Mouse (Mus musculus) heart, embryonic 13.5 days (tissue): ENCODE data around the gene Chd5. TPM values are rescaled to one million over a fixed set of nuclear protein-coding genes. Genes with fewer than 3 reads are reported as not detected.

Source experiments
- ATAC-seq: fragments of 200-750 bp; cut with Nextera tagmentation; 2 replicates; pipeline ENCODE4 v1.8.0; 2017; ENCODE audit warnings: moderate TSS enrichment; ENCODE audit not compliant: insufficient number of reproducible peaks, low FRiP score, low TSS enrichment; ENCODE audit errors: extremely low read depth
- H3K27ac ChIP-seq: fragments of 300-500 bp; sonication (generic); replicated peaks from 2 replicates; pipeline ENCODE4 v1.5.1; 2015; ENCODE audit warnings: moderate library complexity, mild to moderate bottlenecking, inconsistent platforms
- H3K27me3 ChIP-seq: fragments of 300-500 bp; sonication (generic); replicated peaks from 2 replicates; pipeline ENCODE4 v1.6.1; 2015; ENCODE audit warnings: mild to moderate bottlenecking, inconsistent platforms
- H3K36me3 ChIP-seq: fragments of 300-500 bp; sonication (generic); 2 replicates; pipeline ENCODE4 v1.6.1; 2015; ENCODE audit warnings: mild to moderate bottlenecking, inconsistent platforms
- H3K4me1 ChIP-seq: fragments of 300-500 bp; sonication (generic); 2 replicates; pipeline ENCODE4 v1.6.1; 2015; ENCODE audit warnings: inconsistent platforms
- H3K4me2 ChIP-seq: fragments of 300-500 bp; sonication (generic); 2 replicates; pipeline ENCODE4 v1.6.1; 2015; ENCODE audit warnings: inconsistent platforms, mild to moderate bottlenecking, moderate library complexity
- H3K4me3 ChIP-seq: fragments of 300-500 bp; sonication (generic); 2 replicates; pipeline ENCODE4 v1.5.1; 2015; ENCODE audit warnings: moderate library complexity, mild to moderate bottlenecking, inconsistent platforms
- H3K9ac ChIP-seq: fragments of 300-500 bp; sonication (generic); 2 replicates; pipeline ENCODE4 v1.6.1; 2015; ENCODE audit warnings: inconsistent platforms, mild to moderate bottlenecking, moderate library complexity
- H3K9me3 ChIP-seq: fragments of 300-500 bp; sonication (generic); 2 replicates; pipeline ENCODE4 v1.6.1; 2016; ENCODE audit warnings: inconsistent platforms
- WGBS: fragments of 180-500 bp; shearing (Covaris S2); methylation state at CpG from one replicate; pipeline ENCODE4 v1.1.7; 2015; ENCODE audit warnings: mixed read lengths; 5-methylcytosine and 5-hydroxymethylcytosine counted together
- polyA plus RNA-seq: library from polyadenylated mRNA; unstranded; fragments of >200 nt; fragmentation: Nextera tagmentation; extraction: Ambion mirVana; gene quantifications from 2 replicates; pipeline ENCODE4 v1.2.1, GENCODE M21; 2015

Chd5 gene
- polyA plus RNA-seq = 0.09 and 0.29 TPM in 2 replicates

- peak within 1 kb of the TSS; percentile 62 for H3K4me3 ChIP-seq
- H3K9ac ChIP-seq = peak within 1 kb of the TSS; percentile 77
- peaks cover 79% of the 10 kb centered on the region for H3K27me3 ChIP-seq
- peaks cover 23% of the 10 kb centered on the region for H3K36me3 ChIP-seq
- H3K27ac ChIP-seq = no peak within 1 kb of the TSS
- ATAC-seq = no peak
- 1% methylated on average over 97 of the region's 120 CpGs for WGBS
- peaks cover 16% of the 10 kb centered on the region for H3K4me1 ChIP-seq
- peak within 1 kb of the TSS; percentile 97 for H3K4me2 ChIP-seq
- H3K9me3 ChIP-seq = no peaks in the 10 kb centered on the region
Observed at GRCm38 (mm10) chr4:152338419-152339292, at the start of gene Chd5. Gene Chd5, plus strand, starts transcription at chr4:152338651.

GRCm38 (mm10) chr4:152290385-152290784 lies 48.1 kb upstream of the Chd5 start:
- Histone ChIP-seq H3K27ac (no peak overlapping the region), H3K36me3 (no peaks in the 10 kb centered on the region), H3K4me2 (peak overlapping the region; percentile 56), H3K9me3 (no peaks in the 10 kb centered on the region; the same call in 1 of the 2 replicates), H3K4me1 (peaks cover 24% of the 10 kb centered on the region), H3K9ac (no peak overlapping the region), H3K4me3 (peak overlapping the region; percentile 29), H3K27me3 (peaks cover 82% of the 10 kb centered on the region)
- ATAC-seq = no peak; the same call in 1 of the 2 replicates
- under 1% methylated on average over 39 of the region's 39 CpGs for WGBS

DNA sequence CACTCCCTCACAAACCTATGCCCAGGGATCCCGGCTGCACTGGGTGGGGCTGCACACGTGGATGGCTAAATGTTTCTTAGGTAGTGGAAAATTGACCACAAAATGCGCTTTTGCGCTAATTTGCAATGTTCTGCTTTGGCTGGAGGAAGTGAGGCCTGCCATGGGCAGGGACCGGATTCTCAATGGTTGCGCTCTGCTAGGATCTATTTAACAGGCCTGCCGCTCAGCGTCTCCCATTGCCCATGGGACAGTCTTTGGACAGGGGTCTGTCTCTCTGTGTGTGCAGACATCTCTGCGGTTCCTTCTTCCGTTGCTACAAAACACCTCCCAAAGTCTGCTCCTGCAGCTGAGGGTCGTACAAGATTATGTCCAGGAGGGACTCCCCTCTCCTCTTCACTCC lies 47.5 kb upstream of the Chd5 start:
- Histone ChIP-seq H3K4me3 (no peak overlapping the region), H3K27ac (no peak overlapping the region), H3K4me1 (peaks cover 29% of the 10 kb centered on the region), H3K27me3 (peaks cover 76% of the 10 kb centered on the region), H3K9ac (no peak overlapping the region), H3K36me3 (no peaks in the 10 kb centered on the region), H3K9me3 (no peaks in the 10 kb centered on the region; the same call in 1 of the 2 replicates), H3K4me2 (no peak overlapping the region)
- no peak for ATAC-seq
- 17% methylated on average over 11 of the region's 11 CpGs for WGBS

DNA sequence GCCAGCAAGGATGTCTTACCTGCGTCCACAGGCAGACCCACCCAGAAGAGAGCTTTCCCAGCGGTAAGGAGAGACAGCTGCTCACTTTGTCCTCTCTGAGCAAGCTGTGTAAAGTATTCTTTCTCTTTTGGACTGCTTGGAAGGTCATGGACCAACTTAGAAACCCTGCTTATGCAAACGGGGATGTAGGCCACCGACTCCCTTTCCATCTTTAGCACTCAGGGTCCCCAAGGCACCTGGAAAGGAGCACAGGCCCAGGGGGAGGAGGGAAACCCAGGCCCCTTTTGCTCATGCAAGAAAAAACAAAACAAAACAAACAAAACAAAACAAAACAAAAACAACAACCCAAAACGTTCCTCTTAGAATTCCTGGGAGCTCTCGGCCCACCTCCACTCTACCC lies 46.9 kb upstream of the Chd5 start, which contains the start of gene Hes3:
Gene Hes3 (minus strand): TSS at position 101 of the 400 bp plus-strand sequence.
- Histone ChIP-seq H3K4me1 (peaks cover 27% of the 10 kb centered on the region), H3K4me3 (peak within 1 kb of the TSS; percentile 29), H3K27ac (no peak within 1 kb of the TSS), H3K9ac (no peak within 1 kb of the TSS), H3K36me3 (no peaks in the 10 kb centered on the region), H3K27me3 (peaks cover 70% of the 10 kb centered on the region), H3K9me3 (no peaks in the 10 kb centered on the region; the same call in 1 of the 2 replicates), H3K4me2 (peak within 1 kb of the TSS; percentile 56)
- no peak for ATAC-seq
- WGBS = 30% methylated on average over 6 of the region's 6 CpGs

DNA sequence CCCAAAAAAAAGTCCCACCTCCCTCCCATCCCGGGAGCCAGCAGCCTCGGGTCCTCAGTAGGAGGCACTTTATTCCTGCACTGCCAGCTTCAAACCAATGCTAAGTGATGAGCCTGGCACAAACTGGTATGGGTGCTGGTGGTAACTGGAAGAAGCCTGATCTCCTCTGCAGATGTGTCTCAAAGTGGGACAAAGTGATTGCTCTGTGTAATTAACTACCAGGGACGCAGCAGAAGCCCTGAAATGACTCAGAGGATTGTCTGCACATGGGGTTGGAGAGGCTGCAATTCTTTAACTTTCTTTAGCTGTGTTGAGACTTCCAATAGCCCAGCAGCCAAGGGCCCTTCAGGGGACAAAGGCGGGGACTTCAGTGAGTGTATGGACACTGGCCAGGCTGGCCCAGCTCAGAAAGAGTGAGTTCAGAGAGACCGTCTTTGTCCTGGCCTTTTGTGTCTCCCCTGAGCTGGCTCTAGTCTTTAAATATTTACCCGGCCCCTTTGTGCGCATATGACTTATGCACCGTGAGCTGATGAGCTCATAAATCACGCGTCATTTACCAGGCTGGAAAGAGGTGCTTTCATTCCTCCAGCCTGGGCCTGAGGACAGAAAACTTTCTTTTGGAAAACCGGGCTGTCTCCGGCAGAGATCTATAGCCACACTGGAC lies 46.2 kb upstream of the Chd5 start:
- H3K4me2 ChIP-seq = no peak overlapping the region
- no peak for ATAC-seq
- H3K9ac ChIP-seq = no peak overlapping the region
- peaks cover 23% of the 10 kb centered on the region for H3K4me1 ChIP-seq
- WGBS = 39% methylated on average over 12 of the region's 12 CpGs
- no peak overlapping the region for H3K27ac ChIP-seq
- H3K4me3 ChIP-seq = no peak overlapping the region
- H3K9me3 ChIP-seq = no peaks in the 10 kb centered on the region; the same call in 1 of the 2 replicates
- no peaks in the 10 kb centered on the region for H3K36me3 ChIP-seq
- peaks cover 63% of the 10 kb centered on the region for H3K27me3 ChIP-seq

- Histone ChIP-seq H3K27ac (peak overlapping the region; percentile 82; the same call in 1 of the 2 replicates), H3K27me3 (peaks cover 47% of the 10 kb centered on the region), H3K4me3 (no peak overlapping the region), H3K9ac (no peak overlapping the region), H3K9me3 (no peaks in the 10 kb centered on the region), H3K4me2 (no peak overlapping the region), H3K4me1 (peaks cover 37% of the 10 kb centered on the region), H3K36me3 (peaks cover 1% of the 10 kb centered on the region; the same call in 1 of the 2 replicates)
- no peak for ATAC-seq
- WGBS = 47% methylated on average over 10 of the region's 10 CpGs
Observed at GRCm38 (mm10) chr4:152294188-152294929, 44.1 kb upstream of the Chd5 start.

DNA sequence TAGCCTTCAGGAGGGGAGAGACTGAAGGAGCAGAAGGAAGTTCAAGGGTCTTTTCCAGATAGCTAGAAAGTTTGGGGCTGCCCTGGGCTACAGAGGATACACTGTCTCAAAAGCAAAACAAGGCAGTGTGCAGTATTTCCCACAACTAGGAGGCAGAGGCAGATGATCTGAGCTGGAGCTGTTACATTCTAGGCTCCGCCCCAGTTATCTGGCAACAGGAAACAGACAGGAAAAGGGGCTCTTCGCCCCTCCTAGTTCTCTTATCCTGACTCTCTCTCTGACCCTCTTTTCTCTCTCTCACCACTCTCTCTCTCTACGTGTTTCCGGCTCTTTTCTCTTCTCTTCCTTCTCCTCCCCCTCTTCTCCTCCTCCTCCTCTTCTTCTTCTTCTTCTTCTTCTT lies 42.5 kb upstream of the Chd5 start:
- 32% methylated on average over 4 of the region's 4 CpGs for WGBS
- H3K4me3 ChIP-seq = no peak overlapping the region
- peak overlapping the region; percentile 82 for H3K27ac ChIP-seq
- no peaks in the 10 kb centered on the region for H3K9me3 ChIP-seq
- H3K4me2 ChIP-seq = peak overlapping the region; percentile 93
- H3K36me3 ChIP-seq = peaks cover 17% of the 10 kb centered on the region
- no peak for ATAC-seq
- H3K27me3 ChIP-seq = peaks cover 32% of the 10 kb centered on the region
- peaks cover 32% of the 10 kb centered on the region for H3K4me1 ChIP-seq
- H3K9ac ChIP-seq = peak overlapping the region; percentile 2; the same call in 1 of the 2 replicates

GRCm38 (mm10) chr4:152296371-152296770 lies 42.1 kb upstream of the Chd5 start:
- no peak for ATAC-seq
- Histone ChIP-seq H3K9me3 (no peaks in the 10 kb centered on the region), H3K36me3 (peaks cover 21% of the 10 kb centered on the region), H3K27ac (peak overlapping the region; percentile 82), H3K27me3 (peaks cover 28% of the 10 kb centered on the region), H3K4me2 (peak overlapping the region; percentile 93), H3K4me1 (peaks cover 32% of the 10 kb centered on the region), H3K4me3 (peak overlapping the region; percentile 80), H3K9ac (peak overlapping the region; percentile 80)
- WGBS = 12% methylated on average over 8 of the region's 8 CpGs

DNA sequence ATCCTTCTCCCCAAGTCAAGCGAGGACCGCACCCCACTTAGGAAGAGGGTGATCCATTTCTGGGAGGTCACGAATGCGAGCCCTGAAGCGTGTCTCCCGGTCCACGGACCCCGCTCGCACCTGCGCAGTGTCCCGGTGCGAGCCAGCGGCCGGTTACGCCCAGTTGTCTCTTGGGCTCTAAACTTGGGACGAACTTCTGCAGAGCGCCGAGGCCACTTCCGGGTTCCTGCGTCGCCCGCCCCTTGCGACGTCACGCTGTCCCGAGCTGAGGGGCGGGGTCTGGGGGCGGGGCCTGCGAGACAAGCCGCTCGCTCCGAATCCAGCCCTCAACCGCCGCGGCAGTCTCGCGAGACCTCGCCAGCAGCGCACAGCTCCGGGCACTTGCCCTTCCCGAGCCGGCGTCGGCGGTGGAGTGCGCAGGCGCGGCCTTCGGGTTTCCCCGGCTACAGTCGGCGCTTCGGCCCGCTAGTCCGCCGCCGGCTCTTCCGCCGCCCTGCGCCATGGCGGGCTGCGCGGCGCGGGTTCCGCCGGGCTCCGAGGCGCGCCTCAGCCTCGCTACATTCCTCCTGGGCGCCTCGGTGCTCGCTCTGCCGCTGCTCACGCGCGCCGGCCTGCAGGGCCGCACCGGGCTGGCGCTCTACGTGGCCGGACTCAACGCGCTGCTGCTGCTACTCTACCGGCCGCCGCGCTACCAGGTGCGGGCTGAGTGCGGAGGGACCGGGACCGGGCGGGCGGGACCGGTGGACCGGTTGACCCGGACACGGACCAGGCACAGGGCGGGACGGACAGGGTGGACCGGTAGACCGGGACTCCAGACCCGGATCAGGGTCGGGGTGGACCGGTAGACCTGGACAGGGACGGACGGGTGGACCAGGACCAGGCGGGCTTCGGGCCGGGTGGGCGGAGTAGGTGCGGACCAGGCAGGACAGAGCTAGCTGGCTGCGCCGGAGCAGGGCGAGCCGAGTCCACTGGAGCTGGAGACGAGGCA lies 41.3 kb upstream of the Chd5 start, which contains the start of gene Icmt:
Gene Icmt (plus strand): TSS at position 354 of the 988 bp plus-strand sequence.
- Histone ChIP-seq H3K36me3 (peaks cover 29% of the 10 kb centered on the region), H3K27ac (peak within 1 kb of the TSS; percentile 82), H3K9me3 (no peaks in the 10 kb centered on the region), H3K4me2 (peak within 1 kb of the TSS; percentile 93), H3K27me3 (peaks cover 20% of the 10 kb centered on the region), H3K4me1 (peaks cover 32% of the 10 kb centered on the region), H3K4me3 (peak within 1 kb of the TSS; percentile 80), H3K9ac (peak within 1 kb of the TSS; percentile 98)
- under 1% methylated on average over 118 of the region's 119 CpGs for WGBS
- ATAC-seq = peak; percentile 95

GRCm38 (mm10) chr4:152298836-152299235 lies 39.6 kb upstream of the Chd5 start:
- ATAC-seq = no peak
- 79% methylated on average over 14 of the region's 14 CpGs for WGBS
- Histone ChIP-seq H3K9ac (peak overlapping the region; percentile 98), H3K4me1 (peaks cover 32% of the 10 kb centered on the region), H3K27ac (no peak overlapping the region), H3K27me3 (peaks cover 3% of the 10 kb centered on the region), H3K4me3 (peak overlapping the region; percentile 80), H3K4me2 (peak overlapping the region; percentile 93), H3K36me3 (peaks cover 46% of the 10 kb centered on the region), H3K9me3 (no peaks in the 10 kb centered on the region)
